Mouse (Mus musculus) left cerebral cortex, adult 11 months (tissue): ENCODE measurements around the gene Gpatch8.

Experiments used
- DNase-seq: peaks from one replicate; pipeline ENCODE4 v3.0.0; 2022; ENCODE audit warnings: low spot score

The Gpatch8 gene

DNA sequence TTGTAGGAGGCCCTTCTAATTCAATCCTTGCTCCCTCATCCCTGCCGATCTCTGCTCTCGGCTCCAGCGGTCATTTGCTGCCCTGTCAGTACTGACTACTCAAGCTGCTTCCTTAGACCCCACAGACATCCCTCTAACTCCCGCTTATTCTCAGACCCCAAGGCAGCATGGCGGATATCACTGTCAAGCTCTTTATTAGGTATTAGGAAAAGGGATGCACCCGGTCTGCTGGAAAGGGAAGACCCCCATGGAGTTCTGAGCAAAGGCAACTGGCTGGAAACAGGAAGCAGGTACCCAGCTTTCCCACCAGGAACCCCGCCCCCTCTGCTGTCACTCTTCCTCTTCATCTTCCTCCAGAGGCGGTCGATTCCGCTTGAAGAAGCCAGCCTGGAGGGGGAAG is 103.1 kb downstream of the Gpatch8 start:
- DNase-seq, result no peak

GRCm38 (mm10) chr11:102449043-102450008 is 106.9 kb downstream of the Gpatch8 start:
- DNase-seq, result no peak

GRCm38 (mm10) chr11:102448327-102448726 is 107.9 kb downstream of the Gpatch8 start:
- DNase-seq, result no peak

GRCm38 (mm10) chr11:102447497-102447896 is 108.7 kb downstream of the Gpatch8 start, which contains the start of gene Fam171a2:
TSS of gene Fam171a2 (minus strand) at chr11:102447682.
- no peak for DNase-seq

DNA sequence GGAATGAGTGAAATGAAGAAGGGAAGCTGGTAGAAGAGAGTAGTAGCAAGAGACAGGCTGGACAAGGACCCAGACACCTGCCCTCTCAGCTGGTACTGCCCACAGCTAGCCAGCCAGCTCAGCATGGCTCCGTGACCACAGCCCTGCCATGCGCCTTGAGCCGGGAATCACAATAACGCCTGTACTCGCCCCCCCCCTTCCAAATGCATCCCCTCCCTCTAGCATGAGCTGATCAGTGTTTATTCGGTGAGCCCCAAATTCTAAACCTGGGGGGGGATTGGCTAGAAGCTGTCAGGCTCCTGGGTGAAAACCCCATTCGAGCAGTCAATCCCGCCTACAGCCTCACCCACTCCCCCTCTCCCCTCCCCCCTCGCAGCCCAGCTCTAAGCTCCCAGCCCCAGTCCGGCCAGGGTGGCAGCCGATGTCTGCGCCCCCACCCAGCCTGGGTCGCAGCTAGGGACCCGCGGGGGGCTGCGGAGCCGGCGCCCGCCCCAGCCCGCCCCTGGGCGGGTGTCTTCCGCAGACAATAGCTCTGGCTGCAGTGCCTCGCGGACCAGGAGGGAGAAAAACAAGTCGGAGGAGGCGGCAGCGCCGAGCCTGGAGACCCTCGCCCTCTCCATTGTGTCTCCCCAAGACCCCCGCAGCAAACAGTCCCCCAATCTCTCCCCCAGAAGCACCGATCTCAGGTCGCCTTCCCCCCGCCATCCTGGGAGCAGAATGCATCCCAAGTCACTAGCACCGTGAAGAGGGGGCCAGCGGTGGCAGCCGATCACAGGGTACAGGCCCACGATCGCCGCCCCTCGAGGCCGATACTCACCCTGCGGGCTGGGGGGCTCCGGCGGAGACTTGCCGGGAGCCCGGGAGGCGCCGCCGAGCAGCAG is 109.4 kb downstream of the Gpatch8 start:
- no peak for DNase-seq

GRCm38 (mm10) chr11:102445891-102446361 is 110.3 kb downstream of the Gpatch8 start:
- DNase-seq, result no peak

GRCm38 (mm10) chr11:102445264-102445890 is 110.8 kb downstream of the Gpatch8 start:
- no peak for DNase-seq

DNA sequence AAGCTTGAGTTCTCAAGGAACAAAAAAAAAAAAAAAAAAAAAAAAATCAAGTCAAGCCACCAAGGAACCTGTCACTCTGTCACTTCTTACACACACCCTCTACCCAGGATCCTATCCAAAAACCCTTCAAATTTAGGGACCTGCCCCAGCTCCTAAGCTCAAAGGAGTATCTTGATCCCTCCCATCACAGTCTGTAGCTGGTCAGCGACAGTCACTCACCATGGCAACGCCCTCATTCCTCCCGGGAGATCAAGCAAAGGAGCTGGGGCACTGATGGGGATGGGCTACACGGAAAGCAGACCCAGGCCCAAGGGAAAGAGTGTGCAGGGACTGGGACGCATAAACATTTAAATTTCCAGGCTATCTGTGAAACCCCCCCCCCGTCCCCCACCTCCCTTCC is 111.4 kb downstream of the Gpatch8 start:
- DNase-seq, result no peak

DNA sequence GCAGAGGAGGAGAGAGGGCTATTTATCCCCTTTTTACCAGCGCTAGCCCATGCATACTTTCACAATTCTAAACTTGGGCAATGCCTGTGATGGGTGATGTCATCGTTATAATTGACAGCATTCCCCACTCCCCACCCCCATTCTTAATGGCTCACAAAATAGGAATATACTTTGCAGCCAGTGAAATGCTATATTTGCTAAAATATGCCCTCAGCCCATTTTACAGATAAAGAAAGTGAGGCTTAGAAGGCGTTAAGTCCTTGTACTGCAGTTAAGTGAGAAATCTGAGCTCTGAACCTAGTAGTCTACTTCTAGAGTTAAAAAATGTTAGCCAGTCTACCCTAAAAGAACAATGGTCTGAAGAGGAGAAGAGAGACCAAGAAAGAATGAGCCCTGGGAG is 111.9 kb downstream of the Gpatch8 start:
- no peak for DNase-seq

GRCm38 (mm10) chr11:102443740-102444139 is 112.5 kb downstream of the Gpatch8 start:
- no peak for DNase-seq

- DNase-seq, result no peak
Measured at GRCm38 (mm10) chr11:102442089-102442488, 114.1 kb downstream of the Gpatch8 start.

GRCm38 (mm10) chr11:102441434-102441833 is 114.8 kb downstream of the Gpatch8 start:
- no peak for DNase-seq

GRCm38 (mm10) chr11:102440255-102440654 is 115.9 kb downstream of the Gpatch8 start:
- DNase-seq, result no peak

DNA sequence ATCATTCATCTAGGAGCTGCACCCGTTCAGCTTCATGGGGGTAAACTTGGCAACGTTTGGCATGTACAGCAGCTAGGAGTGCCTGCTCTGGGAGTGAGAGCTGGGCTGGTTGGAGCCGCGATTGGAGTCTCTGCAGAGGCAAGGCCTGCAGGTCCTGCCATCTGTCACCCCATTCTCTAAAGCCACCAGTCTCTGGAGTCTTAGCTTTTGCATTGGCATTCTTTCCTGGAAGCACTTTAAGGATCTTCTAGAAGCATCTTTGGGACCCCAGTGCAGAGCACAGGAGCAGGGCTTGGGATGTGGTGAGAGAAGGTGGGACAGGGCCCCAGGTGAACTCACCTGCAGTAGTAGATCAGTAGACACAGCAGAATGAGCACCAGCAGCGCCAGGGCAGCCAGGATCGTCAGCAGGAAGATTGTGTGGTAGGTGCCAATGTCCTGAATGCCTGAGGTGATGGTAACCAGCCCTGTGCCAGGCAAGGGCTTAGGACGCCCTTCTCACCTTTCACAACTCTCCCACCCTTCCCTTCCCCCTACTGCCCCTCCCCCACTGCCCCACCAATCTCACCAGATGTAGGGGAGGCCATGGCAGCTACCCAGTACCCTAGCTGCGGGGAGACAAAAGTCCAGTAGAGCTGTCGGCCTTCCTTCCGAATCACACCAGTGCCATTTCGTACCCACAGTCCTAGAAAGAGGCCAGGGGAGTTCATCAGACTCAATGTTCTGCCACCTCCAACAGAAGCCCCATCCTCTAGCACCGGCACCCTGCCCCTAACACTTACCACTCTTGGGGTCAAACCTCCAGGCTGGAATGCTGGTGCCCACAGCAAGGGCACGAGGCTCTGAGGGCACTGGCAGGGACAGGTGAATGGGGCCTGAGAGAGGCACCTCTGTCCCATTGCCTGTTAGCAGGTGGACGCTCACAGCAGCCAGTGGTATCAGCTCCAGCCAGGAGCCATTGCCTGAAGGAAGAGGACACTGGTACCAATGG is 116.8 kb downstream of the Gpatch8 start:
- DNase-seq, result no peak

DNA sequence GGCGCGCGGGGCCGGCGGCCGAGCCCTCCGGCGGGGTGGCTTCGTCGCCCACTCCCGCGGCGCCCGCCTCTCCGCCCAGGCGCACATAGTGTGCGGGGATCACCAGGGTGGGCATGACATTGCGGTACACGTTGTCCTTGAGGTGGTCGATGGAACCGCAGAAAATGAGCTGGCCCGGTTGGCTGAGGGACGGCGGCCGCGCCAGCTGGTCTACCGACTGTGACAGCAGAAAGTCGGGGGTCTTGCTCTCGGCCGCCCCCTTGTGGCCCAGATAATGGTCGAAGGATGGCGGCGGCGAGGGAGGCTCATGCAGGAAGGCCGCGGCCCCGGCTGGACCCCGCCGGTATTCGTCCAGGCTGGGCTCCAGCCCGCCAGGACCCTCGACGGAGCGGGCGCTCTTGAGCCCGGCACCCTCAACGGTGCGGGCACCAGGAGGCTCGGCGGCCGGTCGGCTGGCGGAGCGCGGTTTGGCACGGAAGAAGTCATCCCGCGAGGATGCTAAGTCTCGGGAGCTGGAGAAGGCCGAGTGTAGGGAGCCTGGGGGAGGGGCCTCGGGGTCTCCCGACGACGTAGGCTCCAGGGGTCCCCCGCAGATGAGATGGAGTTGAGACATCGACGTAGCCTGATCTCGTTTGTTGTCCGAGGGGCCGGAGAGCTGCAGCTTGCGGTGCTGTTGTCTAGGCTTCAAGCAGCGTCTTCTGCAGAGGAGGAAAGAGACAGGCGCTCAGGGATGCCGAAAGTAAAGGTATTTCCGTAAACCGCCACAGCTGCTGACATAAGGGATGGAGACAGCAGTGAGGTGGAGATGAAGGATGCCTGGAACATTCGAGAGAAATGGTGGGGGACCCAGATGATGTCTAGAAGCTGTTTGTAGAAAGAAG is 117.7 kb downstream of the Gpatch8 start:
- DNase-seq, result no peak

- DNase-seq, result no peak
Measured at GRCm38 (mm10) chr11:102437120-102438061, 118.8 kb downstream of the Gpatch8 start.

- DNase-seq, result no peak
Measured at GRCm38 (mm10) chr11:102436471-102436790, 119.8 kb downstream of the Gpatch8 start.

DNA sequence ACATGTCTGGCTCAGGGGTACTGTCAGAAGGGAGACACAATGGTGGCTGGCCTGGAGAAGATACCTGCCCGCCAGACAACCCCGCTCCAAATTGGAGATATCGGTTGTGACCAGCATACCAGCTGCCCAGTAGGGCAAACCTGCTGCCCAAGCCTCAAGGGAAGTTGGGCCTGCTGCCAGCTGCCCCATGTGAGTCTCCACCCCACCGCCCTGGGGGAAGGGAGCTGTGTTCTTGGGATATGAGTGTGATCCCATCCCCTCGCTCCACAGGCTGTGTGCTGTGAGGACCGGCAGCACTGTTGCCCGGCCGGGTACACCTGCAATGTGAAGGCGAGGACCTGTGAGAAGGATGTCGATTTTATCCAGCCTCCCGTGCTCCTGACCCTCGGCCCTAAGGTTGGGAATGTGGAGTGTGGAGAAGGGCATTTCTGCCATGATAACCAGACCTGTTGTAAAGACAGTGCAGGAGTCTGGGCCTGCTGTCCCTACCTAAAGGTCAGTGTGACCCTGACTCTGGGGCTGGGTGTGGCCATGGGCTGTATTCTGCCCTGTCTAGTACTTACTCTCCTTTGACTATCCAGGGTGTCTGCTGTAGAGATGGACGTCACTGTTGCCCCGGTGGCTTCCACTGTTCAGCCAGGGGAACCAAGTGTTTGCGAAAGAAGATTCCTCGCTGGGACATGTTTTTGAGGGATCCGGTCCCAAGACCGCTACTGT is 120.3 kb downstream of the Gpatch8 start:
- DNase-seq, result no peak
